Mouse (Mus musculus) mesoderm, embryonic 11.5 days (tissue): Measurements from ENCODE around the gene Neu3.
"Not testable (repeated sequence)": the region's sequence is repeated elsewhere in the genome, so short reads cannot be mapped to it uniquely, and the experiment has no call there.

Experiments
- DNase-seq: peaks from one replicate; pipeline ENCODE4 v3.0.0-alpha.2; 2012; ENCODE audit warnings: low read depth, low spot score

Neu3 gene

DNA sequence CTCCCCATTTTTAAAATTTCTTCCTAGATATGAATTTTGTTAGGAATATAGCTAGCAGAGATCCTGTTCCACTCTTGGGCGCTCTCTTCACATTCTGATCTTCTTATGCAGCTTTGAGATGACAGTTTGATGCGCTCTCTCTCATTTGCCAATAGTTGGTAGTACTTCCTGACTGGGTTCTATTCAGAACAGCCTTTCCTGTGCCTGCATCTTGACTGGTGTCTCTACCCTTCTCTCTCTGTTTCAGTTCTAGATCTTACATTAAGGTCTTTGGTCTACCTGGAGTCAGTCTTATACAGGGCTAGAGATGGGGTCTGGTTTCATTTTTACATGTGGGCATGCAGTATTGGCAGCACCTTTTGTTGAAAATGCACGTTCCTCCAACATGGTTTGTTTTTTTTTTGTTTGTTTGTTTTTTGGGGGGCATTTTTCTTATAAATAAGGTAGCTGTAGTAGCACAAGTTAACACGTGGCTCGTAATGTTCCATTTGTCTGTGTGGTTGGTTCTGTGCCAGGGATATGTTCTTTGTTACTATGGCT, 6.2 kb upstream of the Neu3 start:
- no peak for DNase-seq

GRCm38 (mm10) chr7:99833846-99834222, 5.6 kb upstream of the Neu3 start:
- no peak for DNase-seq

DNA sequence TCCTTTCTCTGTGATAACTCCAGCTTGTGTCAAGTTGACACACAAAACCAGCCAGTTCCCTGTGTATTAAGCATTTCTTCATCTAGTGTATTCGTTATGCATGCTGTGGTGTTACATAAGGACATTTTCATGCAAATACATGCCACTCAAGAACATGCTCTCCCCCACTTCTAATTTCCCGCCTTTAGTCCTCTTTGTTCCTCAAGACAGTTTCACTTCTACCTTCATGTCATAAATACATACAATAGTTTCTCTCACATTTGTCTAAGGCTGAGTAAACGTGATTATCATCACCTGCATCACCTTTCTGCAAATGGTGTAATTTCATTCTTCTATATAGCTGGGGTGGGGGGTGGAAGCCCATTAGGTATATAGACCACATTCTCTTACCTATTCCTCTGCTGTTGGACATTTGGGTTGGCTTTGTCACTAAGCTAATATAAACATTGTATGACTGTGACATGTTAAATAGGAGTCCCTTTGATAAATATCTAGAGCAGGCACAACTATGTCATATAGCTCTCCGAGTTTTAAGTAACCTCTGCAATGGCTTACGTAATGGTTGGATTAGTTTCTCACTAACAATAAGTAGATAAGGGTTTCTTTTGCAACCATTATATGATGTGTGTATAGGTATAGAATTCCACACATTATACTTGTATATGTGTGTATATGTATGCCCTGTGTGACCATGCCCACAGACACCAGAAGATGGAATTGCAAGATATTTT, 5.1 kb upstream of the Neu3 start:
- DNase-seq, result no peak

GRCm38 (mm10) chr7:99826096-99826495, 2.1 kb downstream of the Neu3 start:
- no peak for DNase-seq

GRCm38 (mm10) chr7:99825511-99825910, 2.7 kb downstream of the Neu3 start:
- DNase-seq, result no peak

GRCm38 (mm10) chr7:99824649-99825483, 3.4 kb downstream of the Neu3 start:
- no peak for DNase-seq

- no peak for DNase-seq
These were observed 5.1 kb downstream of the Neu3 start for GRCm38 (mm10) chr7:99823045-99823663.

- no peak for DNase-seq
These were observed 5.8 kb downstream of the Neu3 start for GRCm38 (mm10) chr7:99822426-99822825.

- no peak for DNase-seq
These were observed 6.3 kb downstream of the Neu3 start for GRCm38 (mm10) chr7:99821953-99822352.

- DNase-seq, result not testable (repeated sequence)
These were observed 10.0 kb downstream of the Neu3 start for GRCm38 (mm10) chr7:99818181-99818725.

GRCm38 (mm10) chr7:99813394-99813793, 14.8 kb downstream of the Neu3 start:
- no peak for DNase-seq

DNA sequence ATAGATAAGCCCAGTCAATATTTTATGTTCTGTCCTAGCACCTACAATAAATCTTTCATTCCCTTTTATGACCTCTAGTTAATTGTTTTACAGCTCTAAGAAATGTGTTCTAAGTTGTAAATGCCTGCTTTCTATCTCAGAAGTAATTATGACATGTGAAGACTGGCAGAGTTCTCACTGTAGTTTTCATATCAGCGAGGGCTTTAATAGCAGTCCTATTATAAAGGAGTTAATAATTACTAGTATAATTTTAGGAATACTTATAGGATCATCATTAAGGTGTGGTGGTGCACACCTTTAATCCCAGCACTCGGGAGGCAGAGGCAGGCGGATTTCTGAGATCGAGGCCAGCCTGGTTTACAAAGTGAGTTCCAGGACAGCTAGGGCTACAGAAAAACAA, 16.6 kb downstream of the Neu3 start:
- no peak for DNase-seq

DNA sequence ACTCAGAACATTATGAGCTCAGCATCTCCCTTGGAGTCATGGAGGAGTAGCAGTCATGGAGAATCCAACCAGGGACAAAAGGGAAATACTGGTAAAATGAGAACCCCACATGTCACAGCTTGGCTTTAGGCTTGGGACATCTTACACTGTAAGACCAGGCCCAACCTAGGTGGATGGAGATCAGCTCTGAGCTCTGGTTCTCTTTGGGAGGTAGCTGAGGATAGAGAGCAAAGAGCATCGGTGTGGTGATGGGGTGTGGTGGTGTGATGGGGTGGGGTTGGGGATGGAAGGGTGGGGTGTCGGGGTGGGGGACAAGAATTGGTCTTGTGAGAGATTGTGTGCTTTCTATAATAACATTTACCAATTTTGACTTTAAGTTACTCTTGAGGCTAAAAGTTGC, 17.4 kb downstream of the Neu3 start:
- no peak for DNase-seq

- not testable (repeated sequence) for DNase-seq
These were observed 21.2 kb downstream of the Neu3 start for GRCm38 (mm10) chr7:99807043-99807442.

GRCm38 (mm10) chr7:99805340-99805739, 22.9 kb downstream of the Neu3 start:
- DNase-seq, result no peak

DNA sequence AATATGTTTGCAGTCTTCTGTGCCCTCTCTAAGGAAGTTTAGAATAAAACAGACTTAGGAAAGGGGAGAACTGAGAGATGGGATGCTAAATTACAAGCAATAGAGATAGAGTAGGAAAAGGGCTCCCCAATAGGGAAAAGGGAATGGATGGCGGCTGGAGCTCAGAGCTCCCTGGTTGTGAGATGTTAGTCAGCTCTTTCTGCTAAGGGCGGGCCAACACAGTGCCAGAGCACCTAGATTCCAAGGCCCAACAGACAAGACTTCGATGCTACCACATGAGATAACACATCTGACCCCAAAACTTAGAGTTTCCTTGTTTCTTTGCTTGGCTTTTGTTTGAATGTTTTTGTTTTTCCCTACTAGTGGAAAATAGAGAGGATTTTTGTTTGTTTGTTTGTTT, 24.2 kb downstream of the Neu3 start:
- DNase-seq, result not testable (repeated sequence)

DNA sequence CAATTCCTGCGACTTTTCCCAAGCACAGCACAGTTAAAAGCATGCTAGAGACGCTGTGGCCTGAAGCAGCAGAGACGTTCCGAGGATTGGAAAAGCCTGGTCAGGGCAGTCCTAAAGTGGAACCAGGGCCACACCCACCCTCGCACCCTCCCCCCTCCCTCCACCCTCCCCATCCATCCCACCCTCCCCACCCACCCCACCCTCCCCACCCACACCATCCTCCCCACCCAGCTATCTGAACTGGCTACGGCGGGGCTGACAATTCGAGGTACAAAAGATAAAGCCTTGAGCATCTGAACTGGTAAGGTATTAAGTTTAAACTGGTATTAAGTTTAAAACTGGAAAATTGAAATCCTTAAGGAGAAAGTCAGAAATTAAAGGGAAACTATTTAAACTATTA, 24.7 kb downstream of the Neu3 start:
- DNase-seq, result no peak

- DNase-seq, result no peak
These were observed 29.1 kb downstream of the Neu3 start for GRCm38 (mm10) chr7:99799118-99799517.

DNA sequence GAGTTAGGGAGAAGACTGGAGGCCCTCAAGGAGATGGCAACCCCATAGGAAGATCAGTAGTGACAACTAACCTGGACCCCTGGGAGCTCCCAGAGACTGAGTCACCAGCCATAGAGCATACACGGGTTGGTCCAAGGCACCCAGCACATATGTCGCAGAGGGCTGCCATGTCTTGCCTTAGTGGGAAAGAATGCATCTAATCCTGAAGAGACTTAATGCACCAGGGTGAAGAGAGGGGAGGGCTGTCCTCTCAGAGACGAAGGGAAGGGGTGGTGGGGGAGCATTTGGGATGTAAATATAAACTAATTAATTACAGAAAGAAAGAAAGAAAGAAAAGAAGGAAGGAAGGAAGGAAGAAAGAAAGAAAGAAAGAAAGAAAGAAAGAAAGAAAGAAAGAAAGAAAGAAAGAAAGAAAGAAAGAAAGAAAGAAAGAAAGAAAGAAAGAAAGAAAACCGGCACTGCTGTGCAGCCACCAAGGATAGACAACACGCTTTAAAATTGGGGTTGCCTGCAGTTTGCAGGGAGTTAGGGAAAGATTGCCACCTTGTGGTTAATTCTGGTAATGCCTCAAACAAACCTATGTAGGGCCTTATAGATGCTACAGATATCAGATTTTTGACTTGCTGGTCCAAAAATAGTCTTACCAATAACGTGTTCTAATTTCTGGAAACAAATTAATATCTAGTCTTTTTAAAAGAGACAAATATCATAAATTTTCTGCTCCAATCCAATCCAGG, 30.1 kb downstream of the Neu3 start:
- DNase-seq, result peak; percentile 89

- no peak for DNase-seq
These were observed 31.0 kb downstream of the Neu3 start for GRCm38 (mm10) chr7:99797261-99797660.

DNA sequence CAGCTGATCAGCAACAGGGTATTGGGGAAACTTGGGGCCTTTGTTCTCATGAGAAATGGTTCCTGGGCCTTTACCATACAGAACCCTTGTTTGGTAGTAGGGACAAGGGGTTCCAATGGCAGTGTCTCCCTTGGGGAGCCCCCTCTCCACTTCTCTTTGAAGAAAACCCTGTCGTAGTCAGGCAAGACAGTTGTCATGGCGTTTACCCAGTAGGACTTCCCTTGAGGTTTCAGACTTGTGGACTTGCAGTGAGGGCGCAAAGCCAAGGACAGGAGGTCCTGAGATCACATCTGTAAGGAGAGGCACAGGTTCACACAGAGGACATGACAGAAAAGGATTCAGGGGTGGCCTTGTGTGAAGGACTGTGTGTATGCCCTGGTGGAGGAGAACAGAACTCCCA, 31.7 kb downstream of the Neu3 start:
- DNase-seq, result no peak
